Mouse (Mus musculus) liver, embryonic 16.5 days (tissue): ENCODE measurements around the gene Rps7. TPM values are rescaled to one million over a fixed set of nuclear protein-coding genes. Genes with fewer than 3 reads are reported as not detected.

Source experiments
- ATAC-seq: fragments of 200-750 bp; cut with Nextera tagmentation; 2 replicates; pipeline ENCODE4 v1.8.0; 2017; ENCODE audit warnings: low read depth, mild to moderate bottlenecking, moderate number of reproducible peaks, moderate library complexity
- H3K27ac ChIP-seq: fragments of 300-500 bp; sonication (generic); 2 replicates; pipeline ENCODE4 v1.5.1; 2014; ENCODE audit warnings: mild to moderate bottlenecking, low read length
- H3K27me3 ChIP-seq: fragments of 300-500 bp; sonication (generic); 2 replicates; pipeline ENCODE4 v1.6.1; 2014; ENCODE audit warnings: low read depth, low read length, mixed read lengths; ENCODE audit not compliant: control insufficient read depth, insufficient read depth
- H3K36me3 ChIP-seq: fragments of 300-500 bp; sonication (generic); 2 replicates; pipeline ENCODE4 v1.6.1; 2014; ENCODE audit warnings: mild to moderate bottlenecking; ENCODE audit not compliant: control insufficient read depth, insufficient read depth
- H3K4me1 ChIP-seq: fragments of 300-500 bp; sonication (generic); 2 replicates; pipeline ENCODE4 v1.6.1; 2014; ENCODE audit warnings: low read depth, low read length, mixed read lengths; ENCODE audit not compliant: control insufficient read depth
- H3K4me2 ChIP-seq: fragments of 300-500 bp; sonication (generic); 2 replicates; pipeline ENCODE4 v1.6.1; 2014; ENCODE audit warnings: low read depth, low read length, mixed read lengths
- H3K4me3 ChIP-seq: fragments of 300-500 bp; sonication (generic); 2 replicates; pipeline ENCODE4 v1.5.1; 2014; ENCODE audit warnings: low read depth, mild to moderate bottlenecking, low read length
- H3K9ac ChIP-seq: fragments of 300-500 bp; sonication (generic); 2 replicates; pipeline ENCODE4 v1.6.1; 2014; ENCODE audit warnings: low read depth, low read length
- H3K9me3 ChIP-seq: fragments of 300-500 bp; sonication (generic); replicated peaks from 2 replicates; pipeline ENCODE4 v1.6.1; 2016; ENCODE audit warnings: low read length; ENCODE audit not compliant: control insufficient read depth
- WGBS: fragments of 180-500 bp; shearing (Covaris S2); extraction: QIAGEN DNeasy Blood & Tissue Kit; methylation state at CpG from one replicate; pipeline ENCODE4 v1.1.7; 2014; ENCODE audit not compliant: insufficient replicate concordance; 5-methylcytosine and 5-hydroxymethylcytosine counted together
- polyA plus RNA-seq: library from polyadenylated mRNA; unstranded; fragments of >200 nt; fragmentation: Nextera tagmentation; extraction: Ambion mirVana; gene quantifications from 2 replicates; pipeline ENCODE4 v1.2.1, GENCODE M21; 2015

The Rps7 gene
- polyA plus RNA-seq, 1 experiment from 2014 or later, result 287 TPM

- Histone ChIP-seq H3K9me3 (no peaks in the 10 kb centered on the region), H3K27ac (no peak overlapping the region), H3K27me3 (no peaks in the 10 kb centered on the region), H3K36me3 (no peaks in the 10 kb centered on the region), H3K4me2 (no peak overlapping the region), H3K4me3 (no peak overlapping the region; the same call in 1 of the 2 replicates), H3K4me1 (peaks cover 8% of the 10 kb centered on the region), H3K9ac (no peak overlapping the region)
- no peak for ATAC-seq
- WGBS, result 58% methylated on average over 1 of the region's 1 CpGs
Observed at GRCm38 (mm10) chr12:28622641-28623040, 13.1 kb downstream of the Rps7 start.

GRCm38 (mm10) chr12:28622167-28622532, 13.6 kb downstream of the Rps7 start:
- ATAC-seq, result no peak
- H3K9ac ChIP-seq, result no peak overlapping the region

GRCm38 (mm10) chr12:28621451-28622166, 14.1 kb downstream of the Rps7 start:
- peak overlapping the region; percentile 9; the same call in 1 of the 2 replicates for H3K4me3 ChIP-seq
- no peaks in the 10 kb centered on the region for H3K27me3 ChIP-seq
- ATAC-seq, result no peak
- H3K9me3 ChIP-seq, result no peaks in the 10 kb centered on the region
- H3K36me3 ChIP-seq, result no peaks in the 10 kb centered on the region
- no peak overlapping the region for H3K9ac ChIP-seq
- WGBS, result 16% methylated on average over 7 of the region's 7 CpGs
- H3K4me1 ChIP-seq, result peaks cover 8% of the 10 kb centered on the region
- 0 out of 2 replicates have a peak overlapping the region, but pooled peaks have one; percentile 15 for H3K4me2 ChIP-seq
- H3K27ac ChIP-seq, result no peak overlapping the region

More at GRCm38 (mm10) chr12:28622167-28622532, 13.6 kb downstream of the Rps7 start:
- Histone ChIP-seq H3K27ac (no peak overlapping the region), H3K4me2 (no peak overlapping the region), H3K4me3 (no peak overlapping the region), H3K9me3 (no peaks in the 10 kb centered on the region), H3K4me1 (peaks cover 8% of the 10 kb centered on the region), H3K36me3 (no peaks in the 10 kb centered on the region), H3K27me3 (no peaks in the 10 kb centered on the region)
- WGBS, result 16% methylated on average over 5 of the region's 5 CpGs

- Histone ChIP-seq H3K27ac (no peak overlapping the region), H3K36me3 (no peaks in the 10 kb centered on the region), H3K27me3 (no peaks in the 10 kb centered on the region), H3K4me2 (no peak overlapping the region), H3K4me1 (peaks cover 8% of the 10 kb centered on the region), H3K4me3 (no peak overlapping the region), H3K9me3 (no peaks in the 10 kb centered on the region), H3K9ac (no peak overlapping the region)
- no peak for ATAC-seq
- WGBS, result 22% methylated on average over 4 of the region's 4 CpGs
Observed at GRCm38 (mm10) chr12:28617297-28617696, 18.5 kb downstream of the Rps7 start.

GRCm38 (mm10) chr12:28614401-28614800, 21.4 kb downstream of the Rps7 start:
- no peaks in the 10 kb centered on the region for H3K27me3 ChIP-seq
- no peaks in the 10 kb centered on the region for H3K9me3 ChIP-seq
- WGBS, result 48% methylated on average over 7 of the region's 7 CpGs
- no peak overlapping the region for H3K9ac ChIP-seq
- no peak overlapping the region for H3K4me3 ChIP-seq
- no peaks in the 10 kb centered on the region for H3K36me3 ChIP-seq
- no peak overlapping the region for H3K27ac ChIP-seq
- H3K4me1 ChIP-seq, result no peaks in the 10 kb centered on the region
- no peak for ATAC-seq
- H3K4me2 ChIP-seq, result no peak overlapping the region

GRCm38 (mm10) chr12:28612391-28612790, 23.4 kb downstream of the Rps7 start:
- no peaks in the 10 kb centered on the region for H3K36me3 ChIP-seq
- 63% methylated on average over 6 of the region's 6 CpGs for WGBS
- no peak overlapping the region for H3K4me3 ChIP-seq
- no peaks in the 10 kb centered on the region for H3K9me3 ChIP-seq
- H3K27ac ChIP-seq, result no peak overlapping the region
- H3K4me2 ChIP-seq, result no peak overlapping the region
- H3K9ac ChIP-seq, result no peak overlapping the region
- no peaks in the 10 kb centered on the region for H3K4me1 ChIP-seq
- no peaks in the 10 kb centered on the region for H3K27me3 ChIP-seq
- ATAC-seq, result no peak

- no peak overlapping the region for H3K4me2 ChIP-seq
- H3K4me1 ChIP-seq, result no peaks in the 10 kb centered on the region
- 63% methylated on average over 17 of the region's 17 CpGs for WGBS
- H3K27ac ChIP-seq, result no peak overlapping the region
- no peak overlapping the region for H3K4me3 ChIP-seq
- H3K9ac ChIP-seq, result no peak overlapping the region
- no peak for ATAC-seq
- H3K9me3 ChIP-seq, result no peaks in the 10 kb centered on the region
- H3K36me3 ChIP-seq, result no peaks in the 10 kb centered on the region
- H3K27me3 ChIP-seq, result no peaks in the 10 kb centered on the region
Observed at GRCm38 (mm10) chr12:28607546-28608305, 28.0 kb downstream of the Rps7 start.

GRCm38 (mm10) chr12:28603494-28603893, 32.3 kb downstream of the Rps7 start:
- Histone ChIP-seq H3K9me3 (no peaks in the 10 kb centered on the region), H3K4me3 (no peak overlapping the region), H3K4me2 (no peak overlapping the region), H3K27ac (no peak overlapping the region), H3K27me3 (no peaks in the 10 kb centered on the region), H3K4me1 (no peaks in the 10 kb centered on the region), H3K36me3 (no peaks in the 10 kb centered on the region), H3K9ac (no peak overlapping the region)
- 48% methylated on average over 1 of the region's 1 CpGs for WGBS
- ATAC-seq, result no peak

GRCm38 (mm10) chr12:28602259-28602658, 33.5 kb downstream of the Rps7 start:
- no peak overlapping the region for H3K4me3 ChIP-seq
- 28% methylated on average over 4 of the region's 4 CpGs for WGBS
- no peaks in the 10 kb centered on the region for H3K9me3 ChIP-seq
- H3K4me1 ChIP-seq, result no peaks in the 10 kb centered on the region
- H3K27ac ChIP-seq, result no peak overlapping the region
- no peak overlapping the region for H3K9ac ChIP-seq
- no peak for ATAC-seq
- no peaks in the 10 kb centered on the region for H3K27me3 ChIP-seq
- H3K36me3 ChIP-seq, result no peaks in the 10 kb centered on the region
- no peak overlapping the region for H3K4me2 ChIP-seq
